Mouse (Mus musculus) bone marrow macrophage, adult 2 months (primary cell): ENCODE measurements around the gene Rgs4.

Source experiments
- CTCF ChIP-seq: IDR thresholded peaks from 2 replicates; pipeline ENCODE4 v1.5.1; 2012; ENCODE audit warnings: low read depth, mild to moderate bottlenecking, low read length, moderate library complexity
- POLR2A ChIP-seq: IDR thresholded peaks from 2 replicates; pipeline ENCODE4 v1.6.1; 2012; ENCODE audit warnings: mild to moderate bottlenecking, low read depth, low read length, borderline replicate concordance

GRCm38 (mm10) chr1:169762524-169762923 is 15.1 kb upstream of the Rgs4 start:
- no peak for TF ChIP-seq CTCF
- no peak for TF ChIP-seq POLR2A
